Mouse (Mus musculus) megakaryocyte progenitor cell, adult 5-6 weeks (primary cell): Measurements from ENCODE around the gene Gm32742. TPM values are rescaled to one million over a fixed set of nuclear protein-coding genes. Genes with fewer than 3 reads are reported as not detected.
A peak's percentile ranks its signal among the peaks of the same experiment; 100 is the strongest.

Experiments
- ATAC-seq: replicated peaks from 2 replicates; pipeline ENCODE4 v1.8.0; 2016; ENCODE audit warnings: mild to moderate bottlenecking, moderate TSS enrichment, inconsistent platforms; ENCODE audit not compliant: poor library complexity
- total RNA-seq, 2 experiments: library from RNA; stranded (forward) in 1 of 2; stranded (reverse) in 1 of 2; fragments of 157-497, 149-512 nt in 1 of 2; fragments of 200-1000 nt in 1 of 2; gene quantifications; 2 replicates each; pipeline versions ENCODE4 v1.2.3 to v1.2.4; 2015 to 2017

Gene Gm32742
- total RNA-seq (2015) (0.10 and 0.22 TPM in 2 replicates), total RNA-seq (2017) (0.14 TPM in 1 of 2 replicates, not detected in the other)

DNA sequence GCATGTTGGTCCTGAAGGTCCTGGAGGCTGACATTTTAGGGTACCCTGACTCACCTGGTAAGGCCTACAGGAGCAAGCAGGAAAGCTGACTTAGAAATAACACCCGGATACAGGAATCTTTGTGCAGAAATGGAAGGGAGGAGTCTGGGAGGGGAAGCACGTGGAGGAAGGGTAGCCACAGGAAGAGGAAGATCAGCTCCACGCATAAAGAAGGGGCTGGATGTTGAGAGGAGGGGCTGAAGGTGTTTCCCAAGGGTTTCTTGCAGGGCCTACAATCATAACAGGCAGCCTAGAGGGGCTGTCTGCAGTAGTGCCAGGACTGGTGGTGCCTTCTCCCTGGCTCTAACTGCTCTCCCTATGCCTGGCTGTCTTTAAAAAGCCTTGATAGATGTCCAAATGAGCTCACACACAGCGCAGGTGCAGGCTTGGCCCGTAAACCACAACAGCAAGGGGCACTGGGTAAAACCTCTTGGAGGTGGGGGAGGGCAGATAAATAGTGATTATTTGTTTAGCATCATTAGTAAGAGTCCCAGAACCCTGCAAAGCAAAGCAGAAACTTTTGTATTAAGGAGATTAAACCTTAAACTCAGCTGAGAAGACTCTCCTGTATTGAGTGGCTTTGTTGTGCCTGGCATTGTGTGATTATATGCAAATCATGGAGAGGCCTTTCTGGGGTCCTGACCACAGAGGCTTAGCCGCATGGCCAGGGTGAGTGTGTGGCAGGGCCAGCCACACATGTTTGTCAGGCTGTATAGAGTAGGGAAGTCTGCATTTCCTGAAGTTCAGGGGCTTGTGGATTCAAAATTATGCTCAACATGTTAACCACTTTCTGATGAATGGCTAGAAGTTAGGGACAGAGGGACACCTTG, at the start of gene Gm32742:
Gm32742 (minus strand) TSS at position 206 of the 869 bp plus-strand sequence.
- ATAC-seq: peak; percentile 50

DNA sequence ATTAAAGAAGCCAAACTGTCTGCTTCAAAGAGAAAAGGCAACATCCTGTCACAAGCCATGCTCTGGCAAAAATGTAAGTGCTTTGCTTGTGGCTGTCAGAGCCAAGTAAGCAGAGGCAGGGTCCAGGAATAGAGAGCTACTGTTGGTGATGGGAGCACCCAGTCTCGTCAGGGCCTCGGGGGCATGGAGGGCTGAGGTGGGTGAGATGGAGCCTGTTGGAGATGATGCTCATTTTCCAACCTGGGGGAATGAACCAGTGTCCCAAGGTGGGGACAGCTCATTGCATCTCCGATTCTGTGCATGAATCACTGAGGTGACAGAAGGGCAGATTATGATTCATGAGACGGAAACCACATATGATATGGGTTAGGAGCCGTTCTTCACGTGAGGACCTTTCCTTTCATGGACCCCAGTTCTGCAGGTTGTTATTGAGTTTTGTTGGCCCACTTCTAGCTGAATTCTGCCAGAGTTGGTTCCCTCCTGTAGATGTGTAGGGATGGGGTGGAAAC, 48.5 kb upstream of the Gm32742 start:
- no peak for ATAC-seq

DNA sequence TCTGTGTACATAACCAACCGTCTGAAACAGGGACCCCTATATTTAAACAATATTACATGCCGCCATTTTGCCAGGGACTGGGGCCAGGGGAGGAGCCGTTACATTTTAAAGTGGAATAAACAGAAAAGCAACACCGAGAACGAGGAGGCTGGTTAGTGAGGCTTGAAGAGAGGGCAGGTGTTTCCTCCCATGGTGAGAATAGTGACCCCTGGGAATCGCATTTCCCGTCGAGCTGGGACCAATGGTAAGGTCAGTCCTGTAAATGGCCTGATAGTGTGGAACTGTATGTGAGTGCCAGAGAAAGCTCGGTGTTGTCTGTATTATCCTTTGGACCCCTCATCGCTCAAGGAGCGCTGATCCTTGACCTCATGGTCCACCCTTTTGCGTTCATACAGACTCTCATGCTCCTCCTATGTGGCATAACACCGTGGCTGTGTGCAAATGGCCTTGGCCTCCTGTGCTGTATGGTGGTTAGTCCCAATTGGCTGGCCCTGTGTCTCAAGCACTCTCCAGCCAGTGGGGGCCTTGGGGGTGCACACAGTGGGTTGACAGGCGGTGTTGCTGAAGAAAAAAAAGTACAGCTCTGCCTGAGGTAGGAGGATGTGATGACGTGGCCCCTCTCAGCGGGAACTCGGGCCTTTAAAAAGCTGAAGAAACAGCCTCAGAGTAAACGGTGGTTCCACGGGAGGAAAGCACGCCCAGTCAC, 47.9 kb upstream of the Gm32742 start, which contains the start of gene Pou2af1:
Pou2af1 (plus strand) TSS at position 686 of the 706 bp plus-strand sequence.
- no peak for ATAC-seq

DNA sequence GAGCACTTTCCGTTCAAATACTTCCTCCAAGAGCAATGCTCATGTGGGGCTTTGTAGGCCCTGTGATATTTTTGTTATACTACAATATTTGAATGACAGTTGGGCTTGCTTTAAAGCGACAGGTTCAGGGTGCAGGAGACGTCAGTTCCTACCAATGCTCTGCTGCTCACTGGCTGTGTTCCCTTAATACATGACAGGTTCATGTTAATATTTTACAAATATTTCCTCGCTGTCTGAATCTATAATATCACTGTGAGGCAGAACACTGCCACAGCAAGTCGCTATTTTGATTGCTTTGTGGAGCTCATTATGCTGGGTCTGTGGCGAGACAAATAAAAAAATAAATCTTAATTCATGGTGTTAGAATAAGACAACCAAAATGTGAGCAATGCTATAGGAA, 45.9 kb upstream of the Gm32742 start:
- ATAC-seq: no peak

DNA sequence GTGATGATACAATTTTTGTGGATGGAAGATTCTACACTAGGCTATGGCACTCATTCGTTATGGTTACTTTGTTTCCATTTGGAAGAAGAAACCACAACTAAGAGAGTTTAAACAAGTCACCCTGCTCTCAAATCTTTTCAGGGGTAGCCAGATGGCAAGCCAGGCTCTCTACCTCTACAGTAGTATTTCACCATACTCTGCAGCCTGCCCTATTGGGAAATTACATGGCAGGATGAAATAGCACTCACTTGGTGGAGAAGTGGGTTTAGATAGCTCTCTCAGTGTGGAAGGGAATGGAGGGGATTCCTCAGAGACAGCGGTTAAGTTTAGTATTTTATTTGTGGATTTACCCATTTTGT, 43.6 kb upstream of the Gm32742 start:
- ATAC-seq: no peak

DNA sequence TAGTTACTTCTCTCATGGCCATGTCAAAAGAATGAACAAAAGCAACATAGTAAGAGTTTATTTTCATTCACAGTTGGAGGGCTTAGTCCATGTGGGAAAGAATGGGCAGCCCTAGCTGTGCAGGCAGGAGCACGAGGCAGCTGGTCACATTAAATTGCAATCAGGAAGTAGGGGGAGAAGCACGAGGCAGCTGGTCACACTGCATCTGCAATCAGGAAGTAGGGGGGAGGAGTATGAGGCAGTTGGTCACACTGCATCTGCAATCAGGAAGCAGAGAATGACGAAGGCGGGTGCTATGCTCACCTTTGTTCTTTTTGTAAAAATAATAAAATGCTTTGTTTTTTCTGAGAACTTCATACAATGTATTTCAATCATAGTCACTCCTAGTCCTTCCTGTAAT, 29.5 kb upstream of the Gm32742 start:
- ATAC-seq: peak; percentile 54; the same call in 1 of the 2 replicates

DNA sequence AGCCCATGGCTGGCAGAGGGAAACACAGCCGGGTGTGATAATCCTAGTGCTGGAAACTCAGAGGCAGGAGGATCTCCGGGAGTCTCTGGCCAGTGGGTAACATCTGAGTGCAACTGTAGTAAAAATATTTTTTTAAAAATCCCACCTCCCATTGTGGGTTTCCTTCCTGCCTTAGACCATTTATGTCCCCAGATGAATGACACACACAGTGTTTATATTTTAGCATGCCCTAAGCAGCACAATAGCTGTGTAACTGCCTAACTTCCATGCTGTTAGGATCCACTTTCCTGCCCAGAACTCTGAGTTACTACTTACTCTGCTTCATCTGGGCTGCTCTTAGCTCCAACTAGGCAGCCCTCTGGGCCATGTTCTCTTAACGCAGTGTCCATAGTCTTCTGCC, 25.3 kb upstream of the Gm32742 start:
- ATAC-seq: no peak

DNA sequence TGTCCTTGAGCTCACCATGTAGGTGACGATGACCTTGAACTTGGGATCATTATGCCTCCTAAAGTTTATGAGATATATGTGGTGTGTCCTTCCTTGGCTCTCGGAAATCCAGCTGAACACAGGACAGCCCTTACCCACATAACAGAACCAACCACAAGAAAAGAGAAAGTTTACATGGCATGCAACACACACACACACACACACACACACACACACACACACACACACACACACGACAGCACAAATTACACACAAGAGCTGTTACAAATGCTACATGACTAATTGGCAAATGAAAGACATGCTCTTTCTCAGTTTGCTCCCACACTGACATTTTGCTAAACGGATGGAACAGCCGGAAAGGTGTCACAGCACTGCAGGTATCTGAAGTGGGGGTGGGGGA, 20.6 kb upstream of the Gm32742 start:
- ATAC-seq: no peak

DNA sequence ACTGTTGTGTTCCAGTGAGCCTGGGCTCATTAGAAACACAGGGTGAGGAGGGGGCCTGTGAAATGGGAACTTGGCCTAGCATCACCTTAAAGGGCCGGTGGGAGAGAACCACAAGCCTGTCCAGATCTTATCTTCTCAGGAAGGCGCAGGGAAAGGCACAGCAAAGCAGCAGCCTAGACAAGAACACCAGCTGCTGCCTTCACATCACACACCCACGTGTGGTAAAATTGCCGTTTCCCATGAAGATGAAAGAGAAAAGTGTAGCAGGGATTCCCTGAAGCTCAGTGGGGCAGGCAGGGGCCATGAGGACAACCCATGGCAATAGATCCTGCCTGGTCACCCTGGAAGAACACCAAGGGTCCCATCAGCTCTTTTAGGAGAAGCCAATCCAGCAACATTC, 20.1 kb upstream of the Gm32742 start:
- no peak for ATAC-seq

DNA sequence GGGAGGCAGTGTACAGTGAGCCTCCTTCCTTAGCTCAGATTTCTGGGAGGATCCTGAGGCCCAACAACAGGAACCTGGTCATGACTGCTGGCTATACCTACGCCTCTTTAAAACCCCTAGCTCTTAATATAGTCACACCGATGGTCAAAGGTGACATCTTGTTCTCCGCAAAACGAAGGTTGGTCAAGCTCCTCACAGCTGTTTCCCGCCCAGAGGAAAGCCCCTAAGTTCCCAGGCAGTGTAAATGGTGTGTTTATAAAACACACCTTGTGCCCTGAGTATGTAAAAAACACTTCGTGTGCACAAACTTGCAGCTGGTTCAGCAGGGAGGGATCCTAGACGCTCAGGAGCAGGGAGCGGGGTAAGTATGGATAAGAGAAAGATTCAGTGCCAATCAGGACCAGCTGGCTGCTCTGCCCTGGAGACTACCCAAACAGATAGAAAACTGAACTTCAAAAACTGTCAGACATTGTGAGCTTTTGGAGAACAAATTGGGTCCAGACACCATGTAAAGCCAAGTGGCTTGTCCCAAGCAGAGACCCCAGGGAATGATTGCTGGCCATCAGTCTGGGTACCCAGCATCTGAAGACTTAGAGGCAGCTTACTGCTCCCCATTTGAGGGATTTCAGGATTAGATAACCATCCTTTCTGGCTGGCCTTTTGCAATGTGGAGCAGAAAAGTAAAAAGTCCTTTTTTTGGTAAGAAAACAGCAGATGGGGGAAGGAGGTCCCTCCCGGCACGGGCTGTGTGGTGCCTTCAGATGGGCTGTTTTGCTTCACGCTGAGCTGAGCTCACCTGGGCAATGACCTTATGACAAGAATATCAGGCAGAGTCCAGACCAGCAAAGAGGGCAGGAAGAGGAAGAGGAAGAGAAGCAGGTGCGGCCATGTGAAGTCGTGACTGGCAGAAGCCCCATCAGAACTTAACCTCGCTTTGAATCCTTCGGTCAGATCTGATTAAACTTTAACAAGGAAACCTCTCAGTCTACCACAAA, 17.7 kb upstream of the Gm32742 start:
- no peak for ATAC-seq

DNA sequence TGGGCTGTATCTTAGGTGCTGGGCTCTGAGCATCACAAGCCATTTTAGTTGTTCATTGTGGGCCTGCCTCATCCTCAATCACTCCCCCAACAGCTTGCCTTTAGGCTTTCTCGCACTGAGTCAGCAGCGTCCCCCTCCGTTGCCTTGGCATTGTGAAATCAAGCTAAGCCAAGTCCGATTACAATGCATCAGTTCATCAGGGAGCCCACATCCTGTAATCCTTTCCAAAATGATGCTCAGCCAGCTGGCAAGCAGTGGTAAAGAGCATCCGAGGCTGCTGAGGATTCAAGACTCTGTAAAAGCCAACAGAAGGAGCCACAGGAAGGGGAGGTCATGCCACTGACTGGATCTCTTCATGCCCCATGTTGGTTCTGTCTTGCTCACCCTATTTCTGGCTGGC, 15.3 kb upstream of the Gm32742 start:
- no peak for ATAC-seq

DNA sequence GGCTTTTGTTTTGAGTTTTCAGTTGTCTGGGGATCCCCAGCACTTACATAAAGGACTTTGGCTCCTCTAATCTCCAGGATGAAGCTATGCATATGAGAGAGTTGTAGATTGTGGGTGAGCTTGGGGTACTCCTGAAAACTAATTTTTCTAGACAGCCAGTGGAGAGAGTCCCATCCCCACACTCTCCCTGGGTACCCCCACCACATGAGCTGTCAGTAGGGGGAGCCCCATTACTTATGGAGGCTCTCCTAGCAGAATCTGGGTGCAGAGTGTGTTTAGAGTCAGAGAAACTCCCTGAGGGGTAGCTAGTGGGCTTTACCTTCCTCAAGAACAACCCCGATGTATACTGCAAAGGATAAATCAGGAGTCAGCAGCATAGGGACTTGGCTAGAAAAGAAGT, 13.0 kb upstream of the Gm32742 start:
- ATAC-seq: no peak

DNA sequence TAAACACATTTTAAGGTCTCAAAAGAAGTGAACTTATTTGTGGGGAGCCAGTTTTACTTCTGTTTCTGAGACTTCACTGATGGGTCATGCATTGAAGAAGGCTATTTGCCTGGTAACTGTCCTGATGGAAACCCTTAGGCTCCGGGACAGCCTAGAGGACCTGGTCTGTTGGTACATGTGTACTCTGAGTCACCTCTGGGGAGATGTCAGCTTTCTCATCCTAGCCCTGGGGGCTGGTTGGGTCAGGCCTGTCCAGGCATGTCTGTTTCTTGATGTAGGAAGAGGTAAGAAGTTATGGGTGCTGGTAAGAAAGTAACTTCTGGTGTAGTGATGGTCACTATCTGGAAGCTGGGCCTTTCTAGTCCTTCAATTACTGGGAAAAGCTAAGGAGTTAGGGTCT, 10.4 kb upstream of the Gm32742 start:
- ATAC-seq: no peak

DNA sequence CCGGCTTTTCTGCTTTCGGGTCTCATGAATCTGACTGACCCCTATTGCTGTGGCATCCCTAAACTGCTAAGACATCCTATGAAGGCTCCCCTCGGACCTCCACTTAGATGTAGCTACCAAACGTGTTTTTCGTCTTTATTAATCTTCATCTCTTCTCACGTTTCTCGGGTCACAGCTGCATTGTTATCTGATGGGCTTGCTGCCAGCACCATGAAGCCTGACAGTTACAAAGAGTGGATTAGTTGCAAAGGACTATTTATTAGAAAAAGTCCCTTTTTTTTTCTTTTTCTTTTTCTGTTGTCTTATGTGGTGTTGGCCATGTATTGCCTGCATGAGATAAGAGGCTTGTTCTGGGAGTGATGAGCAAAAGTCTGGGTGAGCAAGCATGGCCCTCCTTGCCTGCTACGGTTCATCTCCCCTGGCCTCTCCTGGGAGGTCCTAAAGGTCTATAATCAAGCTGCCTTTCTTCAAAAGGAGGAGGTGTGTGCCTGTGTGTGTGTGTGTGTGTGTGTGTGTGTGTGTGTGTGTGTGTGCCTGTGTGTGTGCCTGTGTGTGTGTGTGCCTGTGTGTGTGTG, 9.7 kb upstream of the Gm32742 start:
- peak; percentile 80 for ATAC-seq

DNA sequence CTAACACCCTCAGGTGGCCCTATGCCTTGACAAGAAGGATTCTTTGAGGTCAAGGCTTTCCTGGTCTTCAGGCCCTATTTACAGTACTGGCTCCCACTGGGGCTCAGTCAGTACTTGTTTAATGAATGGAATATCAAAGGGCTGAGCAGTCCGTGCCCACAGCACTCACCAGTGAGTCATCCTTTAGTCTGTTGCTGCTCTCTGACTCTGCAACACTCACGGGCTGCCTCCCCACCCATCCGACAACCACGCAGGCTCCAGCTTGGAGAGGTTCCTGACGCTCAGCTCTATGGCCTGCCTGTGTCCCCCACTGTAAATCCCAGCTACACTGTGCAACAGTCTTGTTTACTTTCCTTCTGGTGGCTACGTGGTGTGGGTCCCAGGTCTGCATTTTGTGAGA, 5.0 kb upstream of the Gm32742 start:
- ATAC-seq: no peak

DNA sequence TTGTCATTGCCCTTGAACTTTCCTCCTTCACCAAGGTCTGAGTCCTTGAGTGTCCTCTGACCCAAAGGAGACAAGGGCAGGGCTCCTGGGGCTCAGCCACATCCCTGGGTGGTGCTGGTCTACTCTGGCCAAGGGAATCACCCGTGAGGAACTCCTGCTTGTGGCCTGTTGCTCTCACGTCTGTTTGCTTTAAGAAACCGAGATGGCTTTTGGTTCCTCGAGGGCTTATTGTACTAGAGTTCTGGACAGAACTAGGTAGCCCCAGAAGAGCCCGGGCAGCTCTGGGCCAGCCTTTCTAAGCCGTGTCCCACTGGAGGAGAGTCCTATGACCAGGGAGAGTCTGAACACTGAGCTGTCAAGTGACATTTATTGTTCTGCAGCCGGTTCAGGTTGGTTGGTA, 3.8 kb upstream of the Gm32742 start:
- no peak for ATAC-seq

DNA sequence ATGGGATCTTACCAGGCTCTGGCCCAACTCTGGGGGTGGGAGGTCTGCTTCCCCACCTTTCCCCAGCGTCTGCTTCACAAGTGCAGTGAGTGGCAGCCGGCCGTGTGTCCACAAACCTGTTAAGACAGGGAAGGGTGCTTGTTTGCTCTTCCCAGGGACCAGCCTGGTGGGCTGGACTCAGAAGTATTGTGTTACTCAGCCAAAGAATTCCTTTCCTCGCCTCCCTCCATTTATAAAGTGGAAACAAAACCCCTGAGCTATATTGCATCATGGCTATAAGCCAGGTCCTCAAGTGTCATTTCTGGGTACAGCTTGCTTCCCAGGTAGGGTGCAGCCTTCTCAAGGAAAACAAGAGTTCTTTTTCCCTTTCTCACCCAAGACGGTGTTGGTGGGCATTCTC, 3.4 kb upstream of the Gm32742 start:
- no peak for ATAC-seq

DNA sequence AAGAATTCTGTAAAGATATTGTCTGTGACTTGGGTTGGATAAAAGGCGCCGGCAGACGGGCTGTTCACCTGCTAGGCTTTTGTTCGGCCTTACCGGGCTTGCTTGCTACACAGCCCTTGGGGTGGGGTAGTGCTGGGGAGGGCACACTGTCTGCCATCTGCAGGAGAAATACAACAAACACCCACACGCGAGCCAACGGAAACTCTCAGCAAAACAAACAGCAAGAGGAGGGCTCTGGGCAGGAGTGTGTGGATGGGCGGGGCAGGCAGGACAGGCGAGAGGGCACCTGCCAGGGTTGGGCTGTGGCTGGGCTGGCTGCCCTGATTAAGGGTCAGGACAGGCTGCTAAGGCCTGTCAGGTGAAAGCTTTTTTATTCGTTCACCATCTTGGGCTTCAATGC, 2.6 kb upstream of the Gm32742 start:
- peak; percentile 29; the same call in 1 of the 2 replicates for ATAC-seq

DNA sequence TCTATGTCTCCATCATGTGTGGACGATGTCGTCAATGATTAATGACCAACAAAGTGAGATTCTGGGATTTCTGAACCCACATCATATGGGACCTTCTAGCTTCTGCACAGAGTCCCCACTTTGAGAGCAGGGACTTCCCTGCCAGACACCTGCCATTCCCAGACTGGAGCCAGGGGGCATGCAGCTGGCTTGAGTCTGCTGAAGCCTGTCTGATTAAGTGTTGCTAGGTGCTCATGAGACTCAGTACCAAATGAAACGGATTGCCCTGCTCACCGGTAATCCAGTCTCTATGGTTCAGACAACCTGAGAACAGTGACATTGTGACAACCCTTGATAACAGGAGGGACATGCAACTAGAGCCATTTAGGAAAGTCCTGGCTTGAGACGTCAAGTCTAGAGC, 1.3 kb downstream of the Gm32742 start:
- no peak for ATAC-seq

DNA sequence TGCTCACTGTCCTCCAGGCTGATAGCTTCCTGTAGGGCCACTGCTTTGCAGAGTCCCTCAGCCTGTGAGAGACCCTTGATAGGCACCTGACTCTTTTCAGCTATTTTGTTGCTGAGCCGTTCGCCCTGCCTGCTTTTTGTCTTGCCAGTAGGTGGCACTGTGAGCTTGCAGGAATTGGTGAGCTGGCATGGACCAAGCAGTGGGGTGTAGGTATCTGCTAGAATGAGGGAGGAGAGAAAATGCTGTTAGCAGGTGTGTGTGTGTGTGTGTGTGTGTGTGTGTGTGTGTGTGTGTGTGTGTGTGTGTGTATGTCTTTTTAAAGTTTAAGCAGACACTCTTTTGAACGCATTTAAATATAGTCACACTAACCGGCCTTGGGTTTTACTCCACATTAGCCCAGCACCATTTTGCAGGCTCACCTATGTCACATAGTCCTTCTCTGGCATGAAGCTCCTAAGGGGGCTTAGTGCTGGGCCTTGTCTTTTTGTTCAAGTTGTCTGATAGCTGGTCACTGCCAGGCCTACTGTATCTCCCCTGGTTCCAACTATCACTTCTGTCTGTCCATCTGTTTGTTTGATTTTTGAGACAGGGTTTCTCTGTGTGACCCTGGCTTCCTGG, 3.4 kb downstream of the Gm32742 start:
- peak; percentile 89 for ATAC-seq
